18 mouse cellular contexts compared by ENCODE assay signal in the genomic region with DNA sequence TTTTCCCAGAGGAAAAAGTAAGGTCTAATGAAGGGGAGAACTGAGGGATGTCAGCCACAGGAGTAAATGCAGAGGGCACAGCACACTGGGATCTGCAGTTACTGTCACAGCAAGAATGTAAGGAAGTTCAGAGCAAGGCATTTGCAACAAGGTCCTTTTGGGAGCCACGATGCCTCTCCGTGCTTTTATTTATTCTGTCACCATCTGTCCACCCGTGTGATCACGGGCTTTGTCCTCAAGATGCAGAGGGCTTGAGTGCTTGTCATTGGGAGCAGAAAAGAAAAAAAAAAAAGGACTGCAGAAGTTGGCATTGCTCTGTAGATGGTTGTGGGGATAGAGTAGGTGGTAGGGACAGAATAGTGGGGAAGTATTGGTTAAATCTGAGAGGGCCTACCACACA.
A peak's percentile ranks its signal among the peaks of the same experiment; 100 is the strongest.
DNase-seq lines count a peak whose midpoint lies in the region; ATAC-seq lines count a peak whose summit lies in the region.
"Had no signal": no experiment of that assay in that cellular context is flagged by ENCODE, and none has a peak within 500 bp of the region (broad histone marks: within the 10 kb centered on the region; RNA-seq: fewer than 3 reads in every experiment).

No protein-coding gene starts in this region.

- ATAC-seq in cerebellum, adult (ENCODE audit: insufficient number of reproducible peaks, low FRiP score, low TSS enrichment) = peak; percentile 54; the same call in 1 of the 2 replicates
- ATAC-seq: CD4-positive, CD25-positive, alpha-beta regulatory T cell, adult 4 months; forebrain, embryonic 14.5 days; forebrain, embryonic 16.5 days; Patski had no signal

- no peak for DNase-seq in cerebellum, postnatal 4 days (ENCODE audit: low spot score in 2 of 2)
- peak; percentile 43 to 50 for DNase-seq in cerebellum, adult 18-20 months
- no peak for DNase-seq in cerebellum, adult 11 months
- DNase-seq in brain, adult 2 months (ENCODE audit: low read depth, low spot score) = peak; percentile 67
- peak; percentile 46 for DNase-seq in cerebellum, adult 9-11 months
- no peak for DNase-seq in T-cell, adult 2 months (ENCODE audit: low spot score)
- DNase-seq in kidney, postnatal 4 days = no peak
- DNase-seq: adrenal gland, adult 2 months; adrenal gland, postnatal 10 days; adrenal gland, postnatal 25 days; B cell, adult 2 months; embryo, embryonic 11 days; gastrocnemius, adult 2 months had no signal

Comparison
In these comparisons a context has a peak if more than half of its experiments do, and no peak if none do; other contexts are left out.
1. DNase-seq: peak in cerebellum, adult 18-20 months (2 of 2), brain, adult 2 months (single experiment) and cerebellum, adult 9-11 months (single experiment); none in cerebellum, postnatal 4 days (0 of 2), cerebellum, adult 11 months (single experiment), T-cell, adult 2 months (single experiment) and kidney, postnatal 4 days (0 of 2).